16 mouse cellular contexts compared by ENCODE assay signal in the genomic region with DNA sequence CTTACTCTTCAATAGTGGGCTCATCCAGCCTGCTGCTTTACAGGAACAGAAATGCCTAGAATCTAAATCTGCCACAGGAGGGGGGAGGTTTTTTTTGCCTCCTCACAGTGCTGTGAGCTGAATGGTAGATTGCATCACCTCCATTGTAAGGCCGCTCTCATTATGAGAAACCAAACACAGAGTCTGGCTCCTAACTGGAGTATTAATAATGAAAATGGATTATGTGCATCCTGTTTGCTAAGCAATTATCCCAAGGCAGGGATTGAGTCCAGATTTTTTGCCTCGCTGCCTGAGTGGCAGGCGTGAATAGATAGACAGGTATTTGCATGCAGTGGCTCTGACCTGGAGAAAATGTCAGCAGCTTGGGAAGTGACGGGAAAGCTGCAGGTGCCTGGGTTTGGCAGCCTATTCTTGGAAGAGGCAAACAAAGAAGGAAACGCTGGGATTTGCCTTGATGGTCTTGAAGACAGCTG.
DNase-seq lines count a peak whose midpoint lies in the region; ATAC-seq lines count a peak whose summit lies in the region.
"Had no signal": no experiment of that assay in that cellular context is flagged by ENCODE, and none has a peak within 500 bp of the region (broad histone marks: within the 10 kb centered on the region; RNA-seq: fewer than 3 reads in every experiment).

No protein-coding gene starts in this region.

- no peak overlapping the region for H3K4me3 ChIP-seq in forebrain, embryonic 13.5 days
- no peak overlapping the region for H3K4me3 ChIP-seq in midbrain, embryonic 13.5 days (replicated peaks)
- H3K4me3 ChIP-seq: erythroblast, embryonic 14.5 days; limb, embryonic 10.5 days; liver, embryonic 15.5 days had no signal

- peak overlapping the region; percentile 31 for H3K9ac ChIP-seq in forebrain, embryonic 13.5 days
- H3K9ac ChIP-seq in midbrain, embryonic 13.5 days (replicated peaks), result 0 out of 2 replicates have a peak overlapping the region, but pooled peaks have one; percentile 14
- H3K9ac ChIP-seq: liver, embryonic 15.5 days had no signal

- DNase-seq in embryo, embryonic 11 days, result peak; percentile 7
- DNase-seq in embryo, embryonic 10 days (ENCODE audit: low spot score), result no peak
- DNase-seq in Muller cell, postnatal 12 days (ENCODE audit: inconsistent ontology term), result peak; percentile 88
- DNase-seq in urinary bladder, postnatal 25 days (ENCODE audit: low spot score), result no peak
- no peak for DNase-seq in embryo, embryonic 10.5 days (ENCODE audit: low spot score)
- DNase-seq: adrenal gland, postnatal 10 days; gastrocnemius, postnatal 25 days; kidney, adult 18-20 months; lung, postnatal 36 days; thymus, postnatal 4 days had no signal

- peak; percentile 85 for ATAC-seq in forebrain, embryonic 13.5 days
- ATAC-seq in midbrain, embryonic 13.5 days, result peak; percentile 69
- ATAC-seq in inflammation-experienced regulatory T-cells, adult 6 months, result no peak

- H3K4me1 ChIP-seq in forebrain, embryonic 13.5 days, result peaks cover 34% of the 10 kb centered on the region
- H3K4me1 ChIP-seq in midbrain, embryonic 13.5 days (replicated peaks), result peaks cover 19% of the 10 kb centered on the region
- H3K4me1 ChIP-seq: liver, embryonic 15.5 days had no signal

- no peaks in the 10 kb centered on the region for H3K9me3 ChIP-seq in forebrain, embryonic 13.5 days (replicated peaks)
- no peaks in the 10 kb centered on the region for H3K9me3 ChIP-seq in midbrain, embryonic 13.5 days
- H3K9me3 ChIP-seq: limb, embryonic 10.5 days; liver, embryonic 15.5 days had no signal

- H3K27me3 ChIP-seq in forebrain, embryonic 13.5 days, result no peaks in the 10 kb centered on the region
- H3K27me3 ChIP-seq in midbrain, embryonic 13.5 days, result no peaks in the 10 kb centered on the region
- H3K27me3 ChIP-seq: liver, embryonic 15.5 days had no signal

- peak overlapping the region; percentile 63 for H3K27ac ChIP-seq in forebrain, embryonic 13.5 days
- H3K27ac ChIP-seq in midbrain, embryonic 13.5 days, result peak overlapping the region; percentile 49
- H3K27ac ChIP-seq: limb, embryonic 10.5 days; liver, embryonic 15.5 days had no signal

- 1% methylated on average over 5 of the region's 5 CpGs for WGBS in forebrain, embryonic 13.5 days
- WGBS in midbrain, embryonic 13.5 days, result 16% methylated on average over 5 of the region's 5 CpGs

- peak overlapping the region; percentile 35 for H3K4me2 ChIP-seq in forebrain, embryonic 13.5 days
- peak overlapping the region; percentile 1; the same call in 1 of the 2 replicates for H3K4me2 ChIP-seq in midbrain, embryonic 13.5 days (replicated peaks)
- H3K4me2 ChIP-seq: liver, embryonic 15.5 days had no signal

- H3K36me3 ChIP-seq in forebrain, embryonic 13.5 days (ENCODE audit: poor library complexity, severe bottlenecking), result no peaks in the 10 kb centered on the region
- no peaks in the 10 kb centered on the region for H3K36me3 ChIP-seq in midbrain, embryonic 13.5 days
- H3K36me3 ChIP-seq: limb, embryonic 10.5 days; liver, embryonic 15.5 days had no signal

Comparison
In these comparisons a context has a peak if more than half of its experiments do, and no peak if none do; other contexts are left out.
1. DNase-seq: peak in embryo, embryonic 11 days (single experiment) and Muller cell, postnatal 12 days (single experiment); none in embryo, embryonic 10 days (single experiment), urinary bladder, postnatal 25 days (single experiment) and embryo, embryonic 10.5 days (single experiment).